Mouse (Mus musculus) left cerebral cortex, postnatal 25 days (tissue): ENCODE data around the gene Aox1. TPM values are rescaled to one million over a fixed set of nuclear protein-coding genes. Genes with fewer than 3 reads are reported as not detected.
A peak's percentile ranks its signal among the peaks of the same experiment; 100 is the strongest.

Experiments used
- DNase-seq, 2 experiments: peaks; one replicate each; pipeline ENCODE4 v3.0.0; 2022; ENCODE audit warnings: low spot score in 2 of 2, mixed read lengths in 1 of 2
- intact Hi-C: fragments of 180-260 bp; cut with DNase I; formaldehyde crosslinking; loops from one replicate; pipeline ENCODE4 v1.15.1; 2025
- total RNA-seq, 2 experiments: library from RNA; stranded (reverse); gene quantifications; 2 replicates each; pipeline ENCODE4 v1.2.3; 2021

Gene Aox1
- total RNA-seq, 2 experiments from 2014 or later = 2.3 to 2.6 TPM

DNA sequence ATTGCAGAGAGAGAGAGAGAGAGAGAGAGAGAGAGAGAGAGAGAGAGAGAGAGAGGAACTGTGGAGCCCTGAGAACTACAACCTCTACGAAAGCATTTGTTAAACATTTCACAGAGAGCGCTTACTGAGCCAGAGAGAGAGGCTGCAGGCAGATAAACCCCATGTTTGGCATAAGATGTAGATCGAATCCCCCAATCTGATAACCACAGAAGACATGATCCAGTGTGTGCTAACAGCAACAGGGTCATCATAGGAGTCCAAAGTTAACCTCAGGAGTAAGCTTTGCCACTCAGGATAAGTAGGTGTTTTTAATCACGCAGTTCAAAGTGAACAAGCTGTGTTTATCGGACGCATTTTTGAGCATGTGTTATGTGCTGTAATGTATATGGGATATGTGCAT, 67.6 kb downstream of the Aox1 start:
- no peak for DNase-seq
- intact Hi-C loops = no loop called here

DNA sequence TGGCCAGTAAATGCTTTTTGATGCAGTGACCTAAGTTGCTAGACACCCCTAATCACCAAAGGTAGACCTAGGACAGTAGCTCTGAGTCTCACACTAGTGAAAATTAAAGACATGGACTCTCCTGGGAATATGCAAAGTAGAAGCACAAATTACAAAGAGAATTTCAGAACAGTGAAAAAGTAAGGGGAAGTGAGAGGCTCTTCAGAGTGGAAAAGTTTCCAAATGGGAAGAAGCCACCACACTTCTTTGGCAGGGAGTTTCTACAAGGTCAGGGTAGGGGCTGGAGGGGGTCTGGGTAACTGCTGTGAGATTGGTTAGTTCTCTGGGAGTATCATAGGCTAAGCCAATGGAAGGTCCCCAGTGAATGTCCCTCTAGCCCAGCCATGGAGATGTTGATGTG, 69.4 kb downstream of the Aox1 start:
- intact Hi-C loops = no loop called here
- no peak for DNase-seq

DNA sequence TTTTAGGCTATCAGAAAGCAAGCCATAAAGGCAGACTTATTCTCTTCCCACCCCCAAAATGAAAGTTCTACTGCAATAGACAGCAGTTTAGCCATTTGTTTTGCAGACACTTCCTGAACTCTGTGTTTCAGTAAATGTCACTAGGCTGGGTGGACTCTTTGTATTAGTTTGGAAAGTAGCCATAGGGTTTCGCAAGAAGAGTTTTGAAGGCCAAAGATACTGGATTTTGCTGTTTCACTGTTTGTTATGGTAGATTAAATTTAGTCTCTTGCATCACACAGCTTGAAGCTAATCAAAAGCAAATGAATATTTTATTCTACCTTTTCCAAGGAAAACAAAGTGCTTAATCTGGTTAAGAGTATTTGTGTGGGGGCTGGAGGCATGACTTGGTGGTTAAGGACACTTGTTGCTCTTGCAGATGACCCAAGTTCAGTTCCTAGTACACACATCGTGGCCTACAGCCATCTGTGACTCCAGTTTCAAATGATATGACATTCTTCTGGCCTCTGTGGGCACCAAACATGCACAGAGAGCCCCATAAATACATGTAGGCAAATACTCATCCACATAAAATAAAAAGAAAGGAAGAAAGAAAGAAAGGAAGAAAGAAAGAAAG, 71.9 kb downstream of the Aox1 start:
- DNase-seq = no peak
- intact Hi-C loops = no loop called here

DNA sequence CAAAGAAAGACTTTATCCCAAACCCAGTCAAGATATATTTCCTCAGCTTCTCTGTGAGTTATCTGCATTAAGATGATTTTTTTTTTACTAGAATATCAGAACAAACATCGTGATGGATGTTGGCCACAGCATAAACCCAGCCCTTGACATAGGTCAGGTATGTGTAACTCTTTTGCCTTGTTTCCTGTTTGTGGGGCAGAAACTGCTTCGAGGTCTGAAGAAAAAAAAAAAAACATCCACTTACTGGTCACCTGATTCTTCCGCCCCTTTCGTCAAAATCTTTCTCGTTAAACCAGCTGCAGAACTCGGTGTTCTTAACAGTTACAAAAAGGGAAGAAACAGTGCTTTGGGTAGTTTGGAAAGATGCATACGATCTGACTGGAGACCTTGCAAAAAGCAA, 72.8 kb downstream of the Aox1 start:
- intact Hi-C loops = no loop called here
- no peak for DNase-seq

DNA sequence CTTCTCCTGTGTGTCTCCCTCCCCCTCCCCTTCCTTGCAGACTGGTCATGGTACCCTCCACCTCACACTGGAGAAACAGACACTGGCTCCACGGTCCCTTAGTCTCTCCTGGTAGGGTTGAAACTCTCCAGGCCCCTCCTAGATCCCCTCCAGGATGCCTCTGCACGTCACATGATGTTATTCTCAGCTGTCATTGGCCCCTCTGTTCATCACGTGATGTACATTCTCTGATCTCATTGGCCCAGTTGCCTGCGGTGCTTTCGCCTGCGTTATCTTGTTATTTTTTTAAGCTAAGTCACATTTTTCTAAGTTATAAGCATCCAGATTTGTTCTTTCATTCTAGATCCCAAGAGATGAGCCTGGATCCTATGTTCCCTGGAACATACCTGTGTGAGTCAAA, 76.0 kb downstream of the Aox1 start:
- intact Hi-C loops = no loop called here
- DNase-seq = no peak

DNA sequence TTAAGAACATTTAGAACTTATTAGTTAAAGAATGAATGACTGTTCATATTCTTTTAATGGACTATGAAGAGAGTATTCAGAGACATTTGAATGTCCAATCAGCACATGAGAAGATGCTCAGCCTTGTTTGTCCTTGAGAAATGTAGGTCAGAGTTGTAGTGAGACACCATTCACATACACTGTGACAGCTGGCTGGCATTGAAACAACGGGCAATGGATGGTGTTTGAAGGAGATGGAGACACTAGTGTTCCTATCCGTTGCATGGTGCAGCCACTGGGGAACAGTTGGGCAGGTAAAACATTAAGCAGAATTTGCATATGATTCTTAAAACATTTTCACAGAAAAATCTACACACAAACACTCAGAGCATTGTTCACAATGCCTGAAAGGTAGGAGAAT, 77.3 kb downstream of the Aox1 start:
- intact Hi-C loops = no loop called here
- DNase-seq = no peak

DNA sequence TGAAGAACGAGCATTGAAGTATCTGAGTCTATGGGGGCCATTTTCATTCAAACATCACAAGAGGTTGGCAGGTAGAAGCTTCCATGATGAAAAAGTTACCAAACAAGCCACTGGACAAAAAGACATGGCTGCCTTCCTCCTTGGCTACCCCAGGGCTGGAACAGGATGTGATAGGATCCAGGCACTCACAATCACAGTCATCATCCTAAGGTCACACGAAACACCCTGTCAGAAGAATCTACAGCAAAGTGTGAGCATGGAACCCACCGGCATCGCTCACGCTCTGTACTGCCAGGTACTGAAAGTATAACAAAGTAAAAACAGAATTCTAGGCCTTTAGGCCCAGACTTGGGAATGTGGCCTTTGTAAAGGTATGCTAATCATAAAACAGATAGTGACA, 80.5 kb downstream of the Aox1 start:
- no peak for DNase-seq
- intact Hi-C loops = loop anchor here (5.0 to 10.0 kb wide), 2 partner anchors 138 to 685 kb away; no protein-coding TSS in a partner anchor

DNA sequence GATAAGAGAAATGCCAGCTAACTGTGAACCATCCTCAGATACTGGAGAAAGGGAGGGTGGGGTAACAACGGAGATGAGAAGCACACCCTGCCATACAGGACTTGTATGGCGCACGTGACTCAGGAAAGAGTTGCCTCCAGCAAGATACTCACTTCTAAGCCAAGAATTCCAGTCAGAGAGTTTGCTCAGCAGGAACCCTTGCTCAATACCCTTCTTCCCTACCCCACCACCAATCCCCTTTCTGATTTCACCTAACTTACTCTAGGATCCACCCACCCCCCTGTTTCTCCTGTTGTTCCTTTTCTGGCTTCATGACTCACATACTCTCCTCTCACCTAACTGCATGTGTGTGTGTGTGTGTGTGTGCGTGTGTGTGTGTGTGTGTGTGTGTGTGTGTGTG, 81.6 kb downstream of the Aox1 start:
- intact Hi-C loops = loop anchor here (5.0 to 10.0 kb wide), 2 partner anchors 139 to 687 kb away; no protein-coding TSS in a partner anchor
- no peak for DNase-seq

DNA sequence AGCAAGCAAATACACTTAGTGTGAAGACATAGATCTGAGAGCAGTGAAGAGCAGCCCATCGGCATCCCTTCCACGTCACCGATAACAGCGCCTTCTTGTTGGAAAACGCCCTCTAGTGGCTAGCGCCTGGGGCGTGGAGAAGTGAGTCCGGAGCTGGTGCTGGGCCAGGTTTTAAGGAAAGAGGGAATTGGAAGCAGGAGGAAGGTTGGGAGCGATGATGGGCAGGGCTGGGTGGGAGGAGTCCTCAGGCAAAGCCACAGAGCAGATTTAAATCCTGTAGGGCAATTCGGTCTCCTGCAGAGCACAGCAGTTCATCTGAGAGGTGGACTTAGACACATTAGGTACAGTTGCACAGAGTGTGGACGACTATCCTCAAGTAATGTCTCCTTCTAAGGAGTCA, 83.1 kb downstream of the Aox1 start, which contains the start of gene Aox3:
Aox3 (plus strand) TSS at position 251 of the 400 bp plus-strand sequence.
- intact Hi-C loops = loop anchor here (5.0 to 10.0 kb wide), 2 partner anchors 141 to 688 kb away; no protein-coding TSS in a partner anchor
- DNase-seq = peak; percentile 74 to 81

DNA sequence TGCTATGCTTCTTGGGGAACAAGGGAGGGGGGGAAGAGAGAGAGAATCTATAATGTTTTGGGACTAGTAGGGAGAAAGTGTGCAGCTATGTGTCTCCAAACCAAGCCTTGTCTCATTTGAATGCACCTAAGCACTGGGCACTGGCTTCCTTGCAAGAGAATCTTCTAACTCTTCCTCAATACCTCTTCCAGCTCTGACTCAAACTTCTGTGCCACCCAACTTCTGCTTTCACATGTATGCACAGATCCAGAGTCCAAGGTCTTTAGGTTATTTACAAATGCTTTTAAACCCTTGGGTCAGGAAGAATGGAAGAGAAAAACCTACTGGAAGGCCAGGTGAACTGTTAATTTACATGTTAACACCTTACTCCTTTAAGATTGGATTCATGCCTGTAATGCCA, 83.7 kb downstream of the Aox1 start:
- DNase-seq = no peak
- intact Hi-C loops = loop anchor here (5.0 to 10.0 kb wide), 2 partner anchors 141 to 689 kb away; no protein-coding TSS in a partner anchor

DNA sequence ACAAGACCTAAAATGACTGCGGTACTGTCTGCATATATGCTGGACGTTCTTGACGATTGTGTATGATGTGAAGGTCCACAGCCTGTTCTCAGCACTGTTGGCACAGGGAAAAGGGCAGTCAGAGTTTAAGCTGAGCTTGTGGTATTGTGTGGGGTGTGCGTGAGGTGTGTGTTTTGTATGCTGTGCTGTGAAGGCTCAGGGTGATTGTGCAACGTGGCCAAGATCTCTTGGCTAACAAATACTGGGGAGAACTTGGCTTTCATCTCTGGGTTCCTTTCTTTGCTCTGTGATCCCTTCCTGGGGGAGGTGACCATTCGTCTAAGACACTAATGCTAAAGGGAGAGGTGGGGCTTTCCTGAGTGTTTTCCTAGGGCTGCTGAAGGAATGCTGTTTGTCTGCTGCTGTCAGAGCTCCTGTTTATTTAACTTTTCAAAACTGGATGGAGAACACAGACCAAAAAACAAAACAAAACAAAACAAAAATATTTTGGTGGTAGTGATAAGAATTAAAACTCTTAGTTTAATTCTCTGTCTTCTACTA, 84.4 kb downstream of the Aox1 start:
- DNase-seq = no peak
- intact Hi-C loops = loop anchor here (5.0 to 10.0 kb wide), 2 partner anchors 142 to 689 kb away; no protein-coding TSS in a partner anchor

DNA sequence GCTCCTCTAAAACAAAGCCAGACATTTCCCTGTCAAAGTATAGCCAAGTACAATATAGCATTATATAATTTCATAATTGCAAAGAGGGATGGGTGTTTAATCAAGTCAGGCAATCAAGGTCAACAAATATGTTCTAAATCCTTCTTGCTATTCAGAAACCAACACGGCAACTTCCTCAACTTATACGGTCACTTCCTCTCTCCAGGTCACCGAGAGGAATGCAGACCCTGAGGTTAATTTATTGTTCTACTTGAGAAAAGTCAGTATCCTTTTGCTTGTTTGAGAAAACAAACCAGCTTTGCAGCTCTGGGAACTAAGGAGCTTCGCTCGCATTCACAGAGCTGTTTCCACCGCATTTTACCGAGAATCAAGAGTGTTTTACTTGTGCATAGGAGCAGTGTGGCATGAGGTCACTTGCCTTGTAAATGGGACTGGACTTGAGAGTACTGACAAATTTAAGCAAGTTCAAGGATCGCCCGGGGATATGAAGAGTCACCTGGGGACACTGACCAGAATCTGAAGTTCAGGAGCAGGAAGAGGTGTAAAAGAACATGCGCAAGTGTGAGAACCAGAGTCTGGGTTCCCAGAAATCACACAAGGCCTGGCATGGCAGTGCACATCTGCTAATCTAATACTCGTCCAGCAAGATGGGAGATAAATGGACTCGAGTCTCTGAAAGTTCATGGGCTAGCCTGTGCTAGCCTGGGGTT, 85.1 kb downstream of the Aox1 start:
- DNase-seq = no peak
- intact Hi-C loops = loop anchor here (5.0 to 10.0 kb wide), 2 partner anchors 143 to 690 kb away; no protein-coding TSS in a partner anchor

DNA sequence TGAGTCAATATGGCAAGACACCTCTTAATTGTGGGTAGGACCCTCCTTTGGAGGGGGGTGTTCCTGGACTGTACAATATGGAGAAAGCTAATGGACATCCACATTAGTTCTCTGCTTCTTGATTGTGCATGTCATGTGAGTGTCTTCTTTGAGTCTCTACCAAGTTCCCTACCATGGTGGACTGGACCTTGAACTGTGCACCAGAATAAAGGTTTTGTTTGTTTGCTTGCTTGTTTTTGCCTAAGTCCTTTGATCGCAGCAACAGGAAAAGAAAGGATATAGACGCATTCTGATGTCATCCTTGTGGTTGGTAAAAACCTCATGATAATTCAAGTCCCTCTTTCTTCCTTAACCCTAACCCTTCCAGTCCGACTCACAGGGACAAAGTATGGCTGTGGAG, 88.5 kb downstream of the Aox1 start:
- intact Hi-C loops = loop anchor here (10.0 kb wide), 1 partner anchor 693 kb away; no protein-coding TSS in a partner anchor

DNA sequence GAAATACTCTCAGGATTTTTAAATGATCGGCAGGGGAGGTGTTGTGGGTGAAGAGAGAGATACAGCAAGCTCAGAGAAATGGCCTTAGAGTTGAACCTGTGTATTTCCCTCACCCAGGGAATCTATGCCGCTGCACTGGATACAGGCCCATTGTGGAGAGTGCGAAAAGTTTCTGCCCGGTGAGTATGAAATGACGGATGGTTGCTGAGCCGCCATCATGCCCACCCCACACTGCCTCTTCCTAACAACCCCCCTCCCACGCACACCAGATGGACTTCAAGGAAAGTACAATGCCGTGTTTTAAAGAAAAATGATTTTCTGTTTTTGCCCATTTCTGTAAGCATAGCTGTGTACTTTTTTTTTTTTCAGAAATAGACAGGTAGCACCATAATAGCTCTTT, 95.2 kb downstream of the Aox1 start:
- DNase-seq = peak in 1 of 2 experiments; percentile 51

More for the DNA sequence above, 88.5 kb downstream of the Aox1 start:
- no peak for DNase-seq

DNA sequence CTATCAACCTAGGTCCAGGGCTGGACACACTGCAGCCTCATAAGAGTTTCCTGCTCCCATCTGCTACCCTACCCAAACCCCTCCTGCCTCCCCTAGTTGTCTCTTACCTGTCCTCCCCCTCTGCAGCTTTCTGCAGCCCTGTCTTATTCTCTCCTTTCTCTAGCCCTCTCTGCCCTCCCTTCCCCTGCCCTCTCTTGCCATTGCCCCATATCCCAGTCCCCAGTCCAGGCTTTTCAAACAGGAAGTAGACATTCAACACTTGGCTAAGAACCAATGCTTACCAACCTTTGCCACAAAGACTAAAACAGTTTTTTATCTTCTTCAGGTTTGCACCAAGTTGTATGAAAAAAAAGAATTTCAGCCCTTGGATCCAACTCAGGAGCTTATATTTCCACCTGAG, 108.2 kb downstream of the Aox1 start:
- intact Hi-C loops = no loop called here
- DNase-seq = no peak

More for the DNA sequence above, 95.2 kb downstream of the Aox1 start:
- intact Hi-C loops = no loop called here

DNA sequence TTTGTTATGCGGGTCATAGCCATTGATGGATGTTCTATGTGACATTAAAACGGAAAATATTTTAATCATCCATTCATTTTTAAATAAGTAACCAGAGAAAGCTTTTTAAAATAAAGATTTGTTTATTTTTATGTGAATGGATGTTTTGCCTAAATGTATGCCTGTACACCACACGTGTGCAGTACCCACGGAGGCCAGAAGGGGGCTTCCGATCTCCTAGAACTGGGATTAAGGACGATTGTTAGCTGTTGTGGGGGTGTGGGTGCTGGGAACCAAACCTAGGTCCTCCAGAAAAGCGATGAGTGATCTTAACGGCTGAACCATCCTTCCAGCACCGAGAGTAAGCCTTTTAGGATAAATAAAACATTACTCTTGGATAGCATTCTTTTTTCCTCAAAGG, 109.3 kb downstream of the Aox1 start:
- intact Hi-C loops = no loop called here
- DNase-seq = no peak

DNA sequence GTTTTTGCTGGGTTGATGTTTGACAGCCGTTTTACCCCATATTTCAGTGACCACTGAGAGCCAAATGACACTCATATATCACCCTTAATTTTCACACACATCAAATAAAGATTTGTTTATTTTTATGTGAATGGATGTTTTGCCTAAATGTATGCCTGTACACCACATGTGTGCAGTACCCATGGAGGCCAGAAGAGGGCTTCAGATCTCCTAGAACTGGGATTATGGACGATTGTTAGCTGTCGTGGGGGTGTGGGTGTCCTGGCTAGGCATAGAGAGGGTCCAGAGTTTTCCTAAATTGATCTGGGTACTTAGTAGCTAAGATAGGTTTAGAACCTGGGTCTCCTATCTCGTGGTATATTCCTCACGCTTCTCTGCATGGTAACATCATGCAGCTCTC, 110.9 kb downstream of the Aox1 start:
- intact Hi-C loops = no loop called here
- DNase-seq = no peak

DNA sequence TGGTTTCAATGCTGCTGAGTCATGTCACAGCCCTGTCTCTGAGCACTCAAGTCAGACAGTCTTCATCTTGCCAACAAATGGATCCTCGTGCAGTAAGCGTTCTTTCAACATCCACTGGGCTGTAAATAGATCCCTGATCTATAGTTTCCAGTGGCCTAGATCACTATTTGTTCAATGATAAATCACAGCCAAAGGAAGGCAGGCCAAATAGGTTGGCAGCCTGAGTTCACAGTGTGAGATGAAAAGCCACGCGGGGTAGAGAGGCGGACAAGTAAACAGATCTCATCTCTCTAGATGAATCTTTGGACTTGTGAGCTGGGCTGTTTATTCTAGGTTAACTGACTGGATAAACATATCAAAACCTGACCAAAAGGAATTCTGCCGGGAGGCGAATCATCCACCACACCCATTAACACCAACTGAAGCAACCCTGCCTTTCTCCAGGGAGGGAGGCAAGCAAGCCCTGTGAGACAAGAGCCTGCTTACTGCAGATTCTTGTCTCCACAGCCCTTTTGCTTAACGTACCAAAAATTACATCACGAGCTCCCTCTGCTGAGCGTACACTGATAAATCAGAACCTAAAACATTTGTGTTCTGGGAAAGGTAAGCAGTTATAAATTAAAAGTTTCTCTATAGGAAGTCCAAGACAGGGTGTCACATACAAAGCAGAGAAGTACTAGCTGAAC, 114.8 kb downstream of the Aox1 start:
- peak; percentile 53 to 78 for DNase-seq
- intact Hi-C loops = loop anchor here (2.0 kb wide), 1 partner anchor 722 kb away; no protein-coding TSS in a partner anchor

DNA sequence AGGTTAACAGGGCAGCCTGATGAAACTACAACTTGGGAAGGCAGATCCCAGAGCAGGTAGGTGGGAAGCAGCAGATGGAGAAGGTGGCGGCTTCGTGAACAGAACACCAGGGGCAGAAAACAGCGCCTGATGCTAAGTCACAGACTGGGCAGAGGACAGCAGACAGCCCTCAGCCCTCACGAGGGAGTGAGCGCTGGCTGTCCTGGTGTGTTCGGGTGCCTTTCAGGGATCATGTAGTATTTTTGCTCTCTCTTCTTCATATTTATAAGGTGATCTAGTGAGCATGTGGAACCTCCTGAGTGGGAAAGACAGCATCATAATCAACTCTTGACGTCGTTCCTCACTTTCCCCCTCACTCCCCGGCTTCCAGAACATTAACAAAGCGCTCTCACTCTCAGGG, 116.3 kb downstream of the Aox1 start:
- no peak for DNase-seq
- intact Hi-C loops = no loop called here

DNA sequence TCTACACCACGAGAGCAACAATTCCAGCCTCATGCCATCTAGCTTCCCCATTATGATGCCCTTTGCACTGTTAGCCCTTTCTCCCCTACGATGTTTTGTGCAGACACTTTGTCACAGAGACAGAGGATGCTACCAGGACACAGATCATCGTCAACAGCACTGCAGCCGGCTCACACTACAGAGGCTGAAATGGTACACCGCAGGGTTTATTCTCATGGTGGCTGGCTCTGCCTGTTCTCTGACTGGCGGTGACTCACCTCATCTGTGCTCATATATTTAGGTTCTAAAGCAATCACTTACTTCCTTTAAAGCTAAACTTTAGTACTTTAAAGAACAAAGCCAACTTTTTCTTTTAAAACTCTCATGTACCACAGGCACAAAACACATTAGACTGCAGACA, 118.0 kb downstream of the Aox1 start:
- intact Hi-C loops = no loop called here
- peak in 1 of 2 experiments; percentile 18 for DNase-seq
